Mouse (Mus musculus) T-helper 1 cell (primary cell): Measurements from ENCODE around the gene Treml4.

Experiments used
- in situ Hi-C: fragments of 300-600 bp; cut with MboI, MseI; formaldehyde crosslinking; loops from one replicate; pipeline ENCODE4 v1.15.1; 2025; ENCODE audit warnings: high pct_unique_total_duplicates

Treml4 gene

DNA sequence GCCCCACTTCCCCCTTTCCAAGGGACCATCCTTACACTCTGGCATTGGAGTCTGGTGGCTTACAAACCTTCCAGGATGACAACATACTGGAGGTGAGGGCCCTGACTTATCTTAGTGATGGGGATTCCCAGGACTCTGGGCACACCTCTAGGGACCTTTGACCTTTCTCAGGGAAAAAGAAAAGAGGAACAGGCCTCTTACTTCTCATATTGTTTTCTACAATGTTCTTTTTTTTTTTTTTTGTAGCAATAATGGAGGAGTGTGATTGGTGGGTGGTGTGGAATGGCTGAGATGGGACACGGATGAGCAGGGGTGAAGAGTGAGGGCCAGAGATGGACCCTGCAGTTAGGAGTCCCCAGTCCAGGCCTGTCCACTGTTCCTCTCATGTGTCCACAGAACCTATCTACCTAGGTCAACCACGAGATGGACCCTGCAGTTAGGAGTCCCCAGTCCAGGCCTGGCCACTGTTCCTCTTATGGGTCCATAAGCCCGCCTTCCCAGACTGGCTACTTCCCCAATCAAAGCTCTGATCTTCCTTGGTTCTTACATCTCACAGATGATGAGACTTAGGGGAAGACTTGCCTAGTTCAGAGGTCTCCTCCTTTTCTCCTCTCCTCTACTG, at the start of gene Treml4:
Gene Treml4, plus strand, starts transcription at position 555 of the 622 bp plus-strand sequence.
- in situ Hi-C loops, result no loop called here

DNA sequence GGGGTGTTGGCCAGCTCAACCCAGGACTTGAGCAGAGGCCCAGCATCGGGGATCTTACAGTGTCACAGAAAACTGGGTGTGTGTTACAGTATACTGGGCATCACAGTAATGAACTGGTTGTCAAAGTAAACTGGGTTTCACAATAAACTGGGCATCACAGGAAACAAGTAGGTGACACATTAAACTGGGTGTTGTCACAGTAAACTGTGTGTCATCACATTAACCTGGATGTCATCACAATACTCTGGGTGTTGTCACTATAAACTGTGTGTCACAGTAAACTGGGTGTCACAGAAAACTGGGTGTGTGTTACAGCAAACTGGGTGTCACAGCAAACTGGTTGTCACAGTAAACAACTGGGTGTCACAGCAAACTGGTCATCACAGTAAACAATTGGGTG, 48.7 kb upstream of the Treml4 start:
- in situ Hi-C loops, result no loop called here

DNA sequence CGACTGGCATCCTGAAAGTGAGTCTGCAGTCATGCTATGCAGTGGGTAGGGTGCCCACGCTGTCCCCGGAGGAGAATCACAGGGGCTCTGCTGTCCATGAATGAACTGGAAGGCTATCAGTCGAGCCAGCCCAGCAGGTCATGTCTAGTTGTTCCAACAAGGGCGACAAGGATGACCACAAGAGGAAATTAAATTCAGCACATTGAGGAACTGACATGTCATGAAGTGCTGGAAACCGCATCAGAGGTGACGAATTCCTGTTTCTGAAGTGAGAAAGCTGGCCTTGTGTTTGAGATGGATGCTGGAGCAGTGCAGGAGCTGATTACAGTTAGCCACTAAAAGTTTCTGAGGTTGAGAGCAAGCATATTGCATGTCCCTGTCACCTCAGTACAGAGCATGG, 33.4 kb upstream of the Treml4 start:
- in situ Hi-C loops, result loop anchor here (5.0 kb wide), 1 partner anchor 58 kb away; no protein-coding TSS in a partner anchor

DNA sequence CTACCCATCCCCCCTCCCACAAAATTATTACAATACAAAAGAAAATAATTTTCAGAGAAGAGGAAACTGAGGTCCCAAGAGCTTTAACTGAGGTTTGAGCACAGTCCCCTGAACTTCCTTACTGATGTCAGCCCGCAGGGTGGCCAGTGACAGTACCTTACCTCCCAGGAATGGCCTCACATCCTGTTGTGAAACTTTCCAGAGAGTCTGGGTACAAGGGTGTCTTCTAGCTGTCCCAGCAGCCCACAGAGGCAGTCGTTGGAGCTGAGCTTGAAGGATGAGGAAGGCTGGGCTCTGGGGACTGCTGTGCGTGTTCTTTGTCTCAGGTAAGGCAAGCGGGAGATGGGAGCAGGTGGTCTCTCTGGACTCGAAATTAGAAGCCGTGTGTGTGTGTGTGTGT, 31.6 kb upstream of the Treml4 start, which contains the start of gene Trem1:
Gene Trem1, plus strand, starts transcription at position 251 of the 400 bp plus-strand sequence.
- in situ Hi-C loops, result loop anchor here (5.0 kb wide), 1 partner anchor 60 kb away; no protein-coding TSS in a partner anchor

DNA sequence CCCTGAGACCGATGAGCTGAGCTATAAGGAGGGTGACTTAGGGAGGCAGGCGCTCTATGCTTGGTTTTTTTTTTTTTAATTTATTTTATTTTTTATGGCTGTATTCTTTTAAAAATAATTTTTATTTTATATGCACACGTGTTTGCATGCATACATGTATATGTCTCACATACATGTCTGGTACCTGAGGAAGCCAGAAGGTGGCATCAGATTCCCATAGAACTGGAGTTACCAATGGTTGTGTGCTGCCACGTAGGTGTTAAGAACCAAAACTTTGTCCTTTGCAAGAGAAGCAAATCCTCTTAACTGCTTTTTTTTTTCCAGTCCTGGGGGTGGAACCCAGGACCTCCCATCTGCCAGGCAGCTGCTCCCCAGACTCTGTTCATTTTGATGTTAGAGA, 30.3 kb upstream of the Treml4 start:
- in situ Hi-C loops, result loop anchor here (5.0 kb wide), 1 partner anchor 61 kb away; no protein-coding TSS in a partner anchor

DNA sequence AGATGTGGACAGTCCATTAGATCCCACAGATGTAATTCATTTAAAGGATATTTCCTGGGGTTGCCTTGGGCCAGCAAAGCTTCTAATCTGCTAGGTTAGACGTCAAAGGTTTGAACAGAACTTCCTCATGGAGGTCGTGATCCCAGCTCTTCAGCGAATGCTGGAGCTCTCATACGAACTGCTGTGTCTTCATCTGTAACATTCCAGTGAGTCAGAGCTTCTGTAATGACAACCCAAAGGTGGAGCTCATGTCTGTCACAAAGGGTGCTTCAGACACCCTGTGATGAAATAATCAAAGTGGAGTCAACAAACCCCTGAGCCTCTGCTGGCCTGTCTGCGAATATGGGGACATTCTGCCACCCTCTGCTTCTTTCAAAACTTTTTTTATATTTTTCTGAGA, 29.5 kb upstream of the Treml4 start:
- in situ Hi-C loops, result loop anchor here (5.0 kb wide), 1 partner anchor 62 kb away; no protein-coding TSS in a partner anchor

DNA sequence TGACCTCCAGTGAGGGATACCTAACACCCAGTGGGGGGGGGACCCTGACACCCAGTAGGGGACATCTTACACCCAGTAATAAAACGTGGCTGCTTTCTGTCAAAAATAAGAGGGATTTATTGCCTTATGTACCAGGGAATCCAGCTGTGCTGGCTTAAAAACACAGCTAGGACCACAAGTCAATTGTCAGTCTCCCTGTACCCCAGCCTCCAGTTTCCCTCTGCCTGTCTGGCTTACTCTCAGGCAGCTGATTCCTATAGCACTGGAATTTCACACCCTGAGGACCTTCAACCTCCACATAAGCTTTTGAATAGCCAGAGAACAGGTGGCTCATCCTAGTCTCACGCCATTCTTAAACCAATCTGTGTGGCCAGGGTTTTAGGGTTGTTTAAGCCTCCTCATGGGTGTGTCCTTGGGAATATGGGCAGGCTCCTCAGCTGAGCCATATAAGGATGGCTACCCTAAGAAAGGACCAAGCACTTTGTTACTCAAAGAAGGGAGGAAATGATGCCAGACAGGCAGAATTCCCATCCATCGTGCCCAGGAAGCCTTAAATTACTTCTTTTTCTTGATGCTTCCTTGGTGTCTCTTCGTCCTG, 28.2 kb upstream of the Treml4 start:
- in situ Hi-C loops, result no loop called here

DNA sequence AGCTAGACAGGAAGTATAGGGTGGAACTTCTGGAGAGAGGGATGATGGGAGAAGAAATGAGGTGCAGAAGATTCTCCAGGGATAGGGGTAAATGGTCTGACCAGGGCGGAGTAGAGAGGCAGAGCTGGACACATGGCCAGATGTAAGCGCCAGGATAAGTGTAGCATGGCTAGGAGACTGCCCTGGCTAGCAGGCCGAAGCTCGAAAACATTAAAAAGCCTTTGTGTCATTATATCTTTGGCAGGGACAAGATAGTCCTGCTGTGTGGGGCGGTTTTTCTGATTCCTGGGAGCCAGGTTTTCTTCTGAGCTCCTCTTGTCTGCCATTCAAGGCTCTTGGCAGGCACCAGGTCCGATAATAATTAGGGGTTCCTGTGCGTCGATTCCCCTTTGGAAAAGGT, 26.5 kb upstream of the Treml4 start:
- in situ Hi-C loops, result no loop called here

DNA sequence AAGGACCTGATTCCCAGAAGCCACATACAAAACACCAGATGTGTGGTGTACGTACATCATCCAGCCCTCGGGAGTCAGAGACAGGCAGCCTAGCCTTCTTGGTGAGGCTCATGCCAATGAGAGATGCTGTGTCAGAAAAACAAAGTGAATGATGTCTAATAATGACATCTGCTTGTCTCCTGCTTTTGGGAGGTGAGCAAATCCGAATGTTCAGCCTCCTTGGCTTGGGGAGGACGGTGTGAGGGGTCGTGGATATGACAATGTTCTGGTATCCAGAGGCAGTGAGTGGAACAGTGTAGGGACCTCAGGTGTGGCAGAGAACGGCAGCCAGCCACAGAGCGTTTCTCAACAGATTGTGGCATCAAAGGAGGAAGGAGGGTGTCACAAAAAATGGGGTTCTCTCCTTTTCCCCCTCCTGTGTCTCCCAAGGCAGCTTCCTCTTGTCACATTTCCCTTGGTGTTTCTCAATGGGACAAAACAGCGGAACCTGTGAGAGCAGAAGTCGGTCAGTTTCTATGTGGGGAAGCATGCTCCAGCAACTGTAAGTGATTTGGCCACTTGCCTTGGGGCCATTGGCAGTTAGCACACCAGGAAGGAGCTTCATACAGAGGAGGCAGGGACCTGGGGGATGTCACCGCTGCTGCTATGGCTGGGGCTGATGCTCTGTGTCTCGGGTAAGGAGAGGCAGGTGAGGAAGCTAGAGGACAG, 16.7 kb upstream of the Treml4 start, which contains the start of gene Trem3:
Gene Trem3, plus strand, starts transcription at position 557 of the 708 bp plus-strand sequence.
- in situ Hi-C loops, result no loop called here

DNA sequence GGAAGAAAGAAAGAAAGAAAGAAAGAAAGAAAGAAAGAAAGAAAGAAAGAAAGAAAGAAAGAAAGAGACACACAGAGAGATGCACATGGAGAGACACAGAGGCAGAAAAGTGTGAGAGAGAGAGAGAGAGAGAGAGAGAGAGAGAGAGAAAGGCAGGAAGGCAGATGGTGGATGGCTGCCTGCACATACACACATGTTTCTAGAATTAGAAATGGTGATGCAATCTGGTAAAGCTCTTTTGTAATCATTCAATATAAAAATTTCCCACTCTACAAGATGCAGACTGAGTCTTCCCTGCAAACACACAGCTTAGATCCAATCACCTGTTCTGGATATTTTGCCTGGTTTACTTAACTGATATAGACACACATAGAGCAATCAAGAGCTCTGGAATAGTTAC, 15.1 kb upstream of the Treml4 start:
- in situ Hi-C loops, result no loop called here

DNA sequence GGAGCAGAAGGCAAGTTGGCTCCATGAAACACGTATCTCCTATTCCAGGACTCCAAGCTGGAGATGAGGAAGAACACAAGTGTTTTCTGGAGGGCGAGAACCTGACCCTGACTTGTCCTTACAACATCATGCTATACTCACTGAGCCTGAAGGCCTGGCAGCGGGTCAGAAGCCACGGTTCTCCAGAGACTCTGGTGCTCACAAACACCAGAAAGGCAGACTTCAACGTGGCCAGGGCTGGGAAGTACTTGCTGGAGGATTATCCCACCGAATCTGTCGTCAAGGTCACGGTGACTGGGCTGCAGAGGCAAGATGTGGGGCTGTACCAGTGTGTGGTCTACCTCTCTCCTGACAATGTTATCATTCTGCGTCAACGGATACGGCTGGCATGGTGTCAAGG, 14.6 kb upstream of the Treml4 start:
- in situ Hi-C loops, result no loop called here

DNA sequence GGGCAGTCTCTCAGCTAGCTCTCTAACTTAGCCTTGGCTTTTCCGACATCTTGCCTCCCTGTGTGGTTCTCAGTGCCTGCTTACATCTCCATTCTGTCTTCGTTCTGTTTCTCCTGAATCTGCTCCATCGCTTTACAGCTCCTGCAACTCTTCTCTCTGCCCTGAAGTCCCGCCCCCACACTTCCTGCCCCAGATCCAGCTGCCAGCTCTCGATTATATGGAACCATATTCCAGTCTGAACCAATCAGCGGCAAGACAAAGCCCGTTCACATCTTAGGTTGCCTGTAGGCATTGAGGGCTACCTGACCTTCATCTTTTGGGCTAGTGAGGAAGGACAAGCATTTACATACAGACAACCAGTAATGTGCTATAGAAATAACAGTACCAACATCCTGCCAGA, 13.5 kb upstream of the Treml4 start:
- in situ Hi-C loops, result no loop called here

DNA sequence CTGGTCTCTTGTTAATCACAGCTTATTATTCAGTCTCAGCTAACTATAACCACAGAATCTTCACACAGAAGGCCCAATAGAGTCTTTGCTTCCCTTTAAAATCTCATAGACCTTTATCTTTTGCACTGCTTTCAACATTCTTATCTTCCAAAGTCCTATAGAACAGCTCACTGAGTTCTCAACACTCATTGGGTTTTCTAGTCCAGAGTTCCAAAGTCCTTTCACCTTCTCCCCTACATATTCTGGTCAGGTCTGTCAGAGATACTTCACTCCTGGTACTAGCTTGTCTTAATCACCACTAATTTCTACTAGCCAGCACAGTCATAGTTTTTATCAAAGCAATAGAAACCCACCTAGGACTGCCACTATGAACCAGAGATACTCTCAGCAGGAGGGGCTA, 7.5 kb upstream of the Treml4 start:
- in situ Hi-C loops, result no loop called here

DNA sequence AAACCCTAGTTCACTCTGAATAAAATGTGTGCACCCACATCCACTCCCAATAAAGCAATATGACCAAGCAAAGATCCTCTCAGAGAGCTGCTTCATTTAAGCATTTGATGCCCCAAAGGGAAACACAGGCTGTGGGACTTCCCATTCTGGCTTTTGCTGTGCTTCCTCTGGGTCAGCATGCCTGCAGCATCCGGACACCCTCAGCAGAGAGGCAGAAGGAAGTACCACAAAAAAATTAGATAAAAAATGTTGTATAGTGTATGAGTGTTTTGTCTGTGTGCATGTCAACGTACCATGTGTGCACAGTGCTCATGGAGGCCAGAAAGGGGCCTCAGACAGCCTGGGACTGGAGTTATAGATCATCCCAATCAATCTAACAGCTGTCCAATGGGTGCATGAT, 2.2 kb upstream of the Treml4 start:
- in situ Hi-C loops, result no loop called here

DNA sequence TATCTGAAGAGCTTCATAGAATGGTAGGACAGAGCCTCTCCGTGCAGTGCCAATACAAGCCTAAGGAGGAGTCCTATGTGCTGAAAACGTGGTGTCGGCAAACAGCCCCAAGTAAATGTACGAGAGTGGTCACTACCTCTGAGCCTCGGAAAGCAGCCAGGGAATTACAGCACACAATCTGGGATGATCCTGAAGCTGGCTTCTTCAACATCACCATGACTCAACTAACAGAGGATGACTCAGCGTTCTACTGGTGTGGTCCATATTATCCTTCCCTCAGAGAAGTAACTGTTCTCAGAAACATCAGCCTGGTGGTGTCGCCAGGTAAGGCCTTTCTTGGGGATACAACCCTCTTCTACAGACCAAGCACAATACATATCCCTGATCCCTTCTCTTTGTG, 567 bp downstream of the Treml4 start:
- in situ Hi-C loops, result no loop called here

DNA sequence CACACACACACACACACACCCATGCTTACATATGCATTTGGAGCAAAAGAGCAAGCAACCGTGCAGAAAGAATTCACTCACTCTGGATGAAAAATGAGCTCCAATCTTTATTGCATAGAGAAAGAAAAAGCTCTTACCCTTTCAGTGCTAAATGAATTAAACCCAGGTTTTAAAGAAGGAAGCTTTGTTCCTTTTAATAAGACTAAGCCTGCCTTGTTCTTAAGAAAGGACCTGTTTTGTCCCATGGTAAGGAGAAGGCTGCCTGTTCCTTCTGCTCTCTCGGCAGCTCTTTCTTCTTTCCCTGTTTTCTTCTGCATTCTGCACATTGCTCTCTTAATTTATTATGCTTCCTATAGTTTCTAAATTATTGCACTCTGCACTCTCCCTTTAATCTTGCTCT, 2.0 kb downstream of the Treml4 start:
- in situ Hi-C loops, result no loop called here

DNA sequence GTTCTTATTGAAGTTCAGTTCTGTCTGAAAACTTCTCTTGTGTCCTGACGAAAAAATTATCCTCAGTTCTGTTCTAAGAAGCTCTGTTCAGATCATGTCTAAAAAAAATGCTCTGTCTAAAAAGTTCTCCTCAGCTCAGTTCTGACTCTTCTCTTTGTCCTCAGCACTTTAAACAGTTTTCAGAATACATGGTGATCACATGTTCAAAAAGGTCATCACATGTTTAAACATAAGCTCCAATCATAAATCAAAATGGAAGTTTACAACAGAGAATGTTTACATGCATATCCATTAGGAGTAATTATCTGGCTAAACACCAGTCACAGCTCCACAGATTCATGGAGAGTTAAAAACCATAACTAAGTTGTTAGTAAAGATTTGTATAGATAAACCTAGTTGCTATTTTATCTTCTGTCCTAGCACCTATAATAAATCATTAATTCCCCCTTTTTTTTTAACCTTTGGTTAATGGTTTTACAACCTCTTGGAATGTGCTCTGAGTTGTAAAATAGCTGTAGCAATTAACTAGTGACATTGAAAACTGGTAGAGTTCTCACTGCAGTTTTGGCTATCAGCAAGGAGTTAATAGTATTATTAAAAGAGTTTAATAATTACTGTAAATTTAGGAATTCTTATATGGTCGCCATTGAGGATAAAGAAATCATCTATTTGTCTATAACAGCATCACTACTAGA, 2.7 kb downstream of the Treml4 start:
- in situ Hi-C loops, result no loop called here

DNA sequence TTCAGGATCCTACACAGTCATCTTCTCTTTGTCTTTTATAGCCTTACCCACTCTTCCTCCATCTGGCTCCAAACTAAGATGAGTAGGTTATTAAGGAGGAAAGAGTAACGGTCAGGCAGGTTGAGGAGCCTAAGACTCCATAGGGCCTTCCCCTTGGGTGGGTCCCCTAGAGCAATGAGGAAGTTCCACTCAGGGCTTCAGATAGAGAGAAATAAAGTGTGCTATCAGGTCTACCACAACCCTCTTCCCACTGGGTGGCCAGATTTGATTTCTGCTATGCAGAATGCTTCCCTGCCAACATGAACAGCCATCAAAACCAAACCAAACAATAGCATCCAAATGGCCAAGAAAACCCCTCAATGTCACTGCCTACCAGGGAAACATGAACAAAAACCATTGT, 3.5 kb downstream of the Treml4 start:
- in situ Hi-C loops, result no loop called here

DNA sequence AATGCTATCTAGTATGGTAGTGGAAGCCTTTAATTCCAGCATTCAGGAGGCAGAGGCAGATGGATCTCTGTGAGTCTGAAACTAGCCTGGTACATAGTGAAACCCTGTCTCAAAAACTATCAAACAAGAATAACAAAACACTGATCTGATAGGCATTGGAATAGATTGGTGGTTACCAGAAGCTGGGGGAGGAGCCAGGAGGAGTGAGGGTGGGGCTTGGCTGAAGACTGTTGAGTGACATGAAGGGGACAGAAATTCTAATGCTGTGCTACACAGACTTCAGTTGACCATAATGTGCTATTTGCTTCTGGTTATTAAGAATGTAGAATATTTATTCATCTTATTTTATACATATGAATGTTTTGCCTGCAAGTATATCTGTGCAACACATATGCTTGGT, 4.2 kb downstream of the Treml4 start:
- in situ Hi-C loops, result no loop called here

DNA sequence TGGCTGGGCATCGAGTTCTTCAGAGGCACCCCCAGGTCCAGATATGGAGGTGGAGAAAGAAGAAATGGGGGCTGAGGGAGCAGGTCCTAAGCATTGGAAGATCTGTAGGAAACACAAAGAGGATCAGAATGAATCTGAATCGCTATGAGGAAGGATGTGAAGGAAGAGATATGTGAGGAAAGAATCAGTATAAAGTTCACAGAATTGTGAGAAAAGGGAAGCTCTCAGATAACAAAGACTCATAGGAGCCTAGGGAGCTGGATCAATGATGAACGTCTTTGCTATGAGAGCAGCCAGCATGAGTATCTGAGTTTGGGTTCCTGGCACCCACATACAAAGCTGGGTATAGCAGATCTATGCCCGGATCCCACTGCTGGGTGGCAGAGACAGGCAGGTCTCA, 5.7 kb downstream of the Treml4 start:
- in situ Hi-C loops, result no loop called here

DNA sequence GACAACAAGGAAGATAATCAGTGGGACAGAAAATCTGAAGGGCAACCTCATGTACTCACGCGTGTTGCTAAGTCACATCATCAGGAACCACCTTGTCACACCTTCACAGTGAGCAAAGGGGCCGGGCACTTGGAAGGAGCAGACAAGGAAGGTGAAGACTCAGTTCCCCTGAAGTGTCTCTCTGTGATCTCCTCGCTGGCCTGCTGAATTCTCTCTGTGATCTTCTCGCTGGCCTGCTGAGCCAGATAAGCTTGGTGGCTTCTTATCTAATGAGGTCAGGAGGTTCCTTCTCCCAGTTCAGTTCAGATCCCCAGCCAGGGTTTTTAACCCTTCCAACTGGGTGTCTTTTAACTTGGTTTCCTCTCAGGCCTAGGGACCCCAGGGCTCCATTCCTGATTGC, 8.1 kb downstream of the Treml4 start:
- in situ Hi-C loops, result no loop called here

DNA sequence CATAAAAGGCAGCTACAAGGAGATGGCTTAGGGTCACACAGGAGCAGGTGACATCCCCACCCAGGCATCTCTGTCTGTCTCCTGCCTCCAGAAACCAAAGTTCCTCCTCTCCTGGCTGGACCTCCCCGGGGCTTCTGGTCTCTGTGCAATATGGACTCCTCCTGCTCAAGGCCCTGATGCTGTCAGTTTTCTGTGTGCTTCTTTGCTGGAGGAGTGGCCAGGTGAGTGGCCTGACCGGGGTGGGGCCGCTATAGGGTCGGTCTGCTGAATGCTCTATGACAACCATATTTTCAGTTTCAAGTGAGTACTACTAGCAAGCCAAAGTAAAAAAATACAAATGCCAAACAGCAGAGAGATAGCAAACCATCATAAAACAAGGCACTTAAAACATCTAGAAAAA, 8.5 kb downstream of the Treml4 start:
- in situ Hi-C loops, result no loop called here
